Mouse (Mus musculus) right cerebral cortex, postnatal 14 days (tissue): ENCODE measurements at regions not wholly inside any gene's neighbourhood (a gene's known extent, or its start where the extent isn't known, plus 50 kb on each side); places are given as distances from the start of the nearest gene placed in this dataset.

ENCODE experiments used
- DNase-seq: peaks from one replicate; pipeline ENCODE4 v3.0.0; 2022

GRCm38 (mm10) chr13:103683169-103683568 is 91.2 kb downstream of the Srek1 start:
- DNase-seq: no peak

- DNase-seq: no peak
Measured at GRCm38 (mm10) chr13:103680740-103681139, 93.7 kb downstream of the Srek1 start.

- DNase-seq: no peak
Measured at GRCm38 (mm10) chr13:103680052-103680451, 94.4 kb downstream of the Srek1 start.

- DNase-seq: no peak
Measured at GRCm38 (mm10) chr13:103676831-103677230, 97.6 kb downstream of the Srek1 start.

- DNase-seq: no peak
Measured at GRCm38 (mm10) chr13:103676221-103676620, 98.2 kb downstream of the Srek1 start.

- no peak for DNase-seq
Measured at GRCm38 (mm10) chr13:103670611-103671010, 103.8 kb downstream of the Srek1 start.

- no peak for DNase-seq
Measured at GRCm38 (mm10) chr13:103669856-103670255, 104.6 kb downstream of the Srek1 start.

GRCm38 (mm10) chr13:103667749-103668148 is 106.7 kb downstream of the Srek1 start:
- no peak for DNase-seq

- DNase-seq: no peak
Measured at GRCm38 (mm10) chr13:103660248-103660996, 114.0 kb downstream of the Srek1 start.

GRCm38 (mm10) chr13:103655966-103656365 is 118.4 kb downstream of the Srek1 start:
- no peak for DNase-seq

GRCm38 (mm10) chr13:103653216-103653615 is 121.2 kb downstream of the Srek1 start:
- no peak for DNase-seq

GRCm38 (mm10) chr13:103649383-103649782 is 125.0 kb downstream of the Srek1 start:
- no peak for DNase-seq

- DNase-seq: no peak
Measured at GRCm38 (mm10) chr13:103648016-103648415, 126.4 kb downstream of the Srek1 start.

- no peak for DNase-seq
Measured at GRCm38 (mm10) chr13:103646035-103646434, 128.4 kb downstream of the Srek1 start.

GRCm38 (mm10) chr13:103643993-103644722 is 130.2 kb downstream of the Srek1 start:
- peak; percentile 57 for DNase-seq

- no peak for DNase-seq
Measured at GRCm38 (mm10) chr13:103643486-103643885, 130.9 kb downstream of the Srek1 start.

GRCm38 (mm10) chr13:103642542-103643375 is 131.6 kb downstream of the Srek1 start:
- no peak for DNase-seq

GRCm38 (mm10) chr13:103638038-103638437 is 136.4 kb downstream of the Srek1 start:
- DNase-seq: no peak

- DNase-seq: no peak
Measured at GRCm38 (mm10) chr13:103637414-103637813, 137.0 kb downstream of the Srek1 start.

GRCm38 (mm10) chr13:103636595-103636994 is 137.8 kb downstream of the Srek1 start:
- DNase-seq: no peak

GRCm38 (mm10) chr13:103623810-103624209 is 150.6 kb downstream of the Srek1 start:
- DNase-seq: no peak

- DNase-seq: no peak
Measured at GRCm38 (mm10) chr13:103623319-103623718, 151.1 kb downstream of the Srek1 start.

GRCm38 (mm10) chr13:103622324-103622723 is 152.1 kb downstream of the Srek1 start:
- no peak for DNase-seq
